Mouse (Mus musculus) spleen, adult 2 months (tissue): ENCODE measurements around the gene Scaf11.

Experiments
- CTCF ChIP-seq: fragments of 200-500 bp; IDR thresholded peaks from 2 replicates; pipeline ENCODE4 v1.5.1; 2011; ENCODE audit warnings: mild to moderate bottlenecking, inconsistent platforms; ENCODE audit not compliant: insufficient read depth, insufficient read length, insufficient replicate concordance; ENCODE audit errors: extremely low read depth
- POLR2A ChIP-seq: fragments of 200-500 bp; IDR thresholded peaks from 2 replicates; pipeline ENCODE4 v1.6.1; 2011; ENCODE audit warnings: low read depth, low read length, inconsistent platforms

GRCm38 (mm10) chr15:96491421-96491820 lies 30.8 kb upstream of the Scaf11 start:
- TF ChIP-seq CTCF (no peak), POLR2A (no peak)
